Mouse (Mus musculus) olfactory bulb, adult 2 months (tissue): ENCODE data around the gene Pgpep1.

Source experiments
- CTCF ChIP-seq: fragments of 200-500 bp; IDR thresholded peaks from 2 replicates; pipeline ENCODE4 v1.5.1; 2012; ENCODE audit warnings: low read depth, mild to moderate bottlenecking, low read length, moderate library complexity; ENCODE audit not compliant: insufficient read depth
- POLR2A ChIP-seq: fragments of 200-500 bp; IDR thresholded peaks from 2 replicates; pipeline ENCODE4 v1.6.1; 2012; ENCODE audit warnings: mild to moderate bottlenecking, low read depth, low read length, moderate library complexity; ENCODE audit not compliant: insufficient read depth

DNA sequence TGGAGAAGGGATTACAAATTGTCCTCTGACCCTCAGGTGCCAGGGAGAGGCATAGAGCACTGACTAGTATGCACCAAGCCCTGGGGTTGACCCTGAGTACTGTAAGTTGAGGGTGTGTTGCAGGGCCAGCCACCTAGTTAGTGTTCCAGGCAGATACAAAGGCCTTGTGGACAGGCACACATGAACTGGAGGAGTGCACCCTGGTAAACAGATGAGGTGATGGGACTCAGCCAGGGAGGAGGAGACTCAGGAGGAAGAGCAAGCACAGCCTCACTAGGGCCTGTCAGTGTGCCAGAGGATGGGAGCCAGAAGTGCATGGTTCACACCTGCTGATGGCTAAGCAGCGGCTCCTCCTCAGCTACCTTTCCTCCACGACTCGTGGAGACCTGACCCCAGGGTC is 19.9 kb upstream of the Pgpep1 start:
- TF ChIP-seq CTCF = no peak
- TF ChIP-seq POLR2A = no peak
